Mouse (Mus musculus): ENCODE measurements around the gene Slc2a3. TPM values are rescaled to one million over a fixed set of nuclear protein-coding genes. Genes with fewer than 3 reads are reported as not detected.
"Not testable (repeated sequence)": the region's sequence is repeated elsewhere in the genome, so short reads cannot be mapped to it uniquely, and the experiment has no call there.

Slc2a3 gene
- polyA plus RNA-seq, 1 experiment: 291 TPM

DNA sequence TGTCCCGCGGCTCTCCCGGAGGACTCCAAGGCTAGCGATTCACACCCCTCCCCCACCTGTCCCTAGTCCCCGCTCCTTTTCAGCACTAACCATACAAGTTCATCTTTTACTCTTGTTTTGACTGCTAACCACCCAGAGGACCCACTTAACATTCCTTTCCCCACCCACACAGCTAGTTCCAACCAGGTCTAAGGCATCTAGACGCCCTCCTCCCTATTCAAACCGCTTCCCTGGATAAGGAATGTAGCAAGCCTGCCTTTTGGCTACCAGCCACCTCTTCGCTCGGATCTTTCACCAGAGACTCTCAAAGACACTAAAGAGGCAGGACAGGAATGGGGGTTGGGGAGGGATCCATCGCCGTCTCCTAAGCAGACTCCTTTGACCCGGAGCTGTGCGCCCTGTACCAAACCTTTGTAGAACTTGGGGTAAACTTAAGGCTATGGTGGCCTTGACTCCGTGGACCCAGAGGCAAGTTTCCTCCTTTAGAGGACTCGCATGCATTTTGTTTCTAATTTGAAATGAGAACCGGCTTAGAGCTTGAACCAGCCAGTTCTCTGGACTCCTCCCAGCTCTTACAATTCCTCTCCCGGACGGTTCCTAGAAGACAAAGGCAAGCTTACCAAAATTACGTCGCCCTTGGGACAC lies 98.8 kb downstream of the Slc2a3 start:
- no peak overlapping the region for H3K4me3 ChIP-seq (replicated peaks)

GRCm38 (mm10) chr6:122701816-122702215 lies 99.6 kb downstream of the Slc2a3 start:
- peaks cover 9% of the 10 kb centered on the region for H3K4me1 ChIP-seq
- peaks cover 5% of the 10 kb centered on the region; the same call in 1 of the 2 replicates for H3K9me3 ChIP-seq
- H3K36me3 ChIP-seq (replicated peaks; ENCODE audit: low read length): no peaks in the 10 kb centered on the region
- no peak overlapping the region for H3K4me3 ChIP-seq (replicated peaks)
- TF ChIP-seq GATA1 (IDR thresholded peaks at IDR 0.05; ENCODE audit: borderline replicate concordance, low read length) (no peak), FLI1 (IDR thresholded peaks at IDR 0.05; ENCODE audit: low read length) (no peak)
- H3K27me3 ChIP-seq (replicated peaks): peaks cover 30% of the 10 kb centered on the region

More for the DNA sequence above, 98.8 kb downstream of the Slc2a3 start:
- peaks cover 37% of the 10 kb centered on the region for H3K27me3 ChIP-seq (replicated peaks)
- H3K4me1 ChIP-seq: peaks cover 9% of the 10 kb centered on the region
- H3K9me3 ChIP-seq: peaks cover 5% of the 10 kb centered on the region; the same call in 1 of the 2 replicates
- TF ChIP-seq GATA1 (IDR thresholded peaks at IDR 0.05; ENCODE audit: borderline replicate concordance, low read length) (no peak), FLI1 (IDR thresholded peaks at IDR 0.05; ENCODE audit: low read length) (no peak)
- H3K36me3 ChIP-seq (replicated peaks; ENCODE audit: low read length): no peaks in the 10 kb centered on the region

- peaks cover 20% of the 10 kb centered on the region for H3K27me3 ChIP-seq (replicated peaks)
- not testable (repeated sequence) for H3K36me3 ChIP-seq (replicated peaks; ENCODE audit: low read length); H3K4me1 ChIP-seq; H3K4me3 ChIP-seq (replicated peaks); H3K9me3 ChIP-seq
Measured at GRCm38 (mm10) chr6:122699628-122700027, 101.8 kb downstream of the Slc2a3 start.

DNA sequence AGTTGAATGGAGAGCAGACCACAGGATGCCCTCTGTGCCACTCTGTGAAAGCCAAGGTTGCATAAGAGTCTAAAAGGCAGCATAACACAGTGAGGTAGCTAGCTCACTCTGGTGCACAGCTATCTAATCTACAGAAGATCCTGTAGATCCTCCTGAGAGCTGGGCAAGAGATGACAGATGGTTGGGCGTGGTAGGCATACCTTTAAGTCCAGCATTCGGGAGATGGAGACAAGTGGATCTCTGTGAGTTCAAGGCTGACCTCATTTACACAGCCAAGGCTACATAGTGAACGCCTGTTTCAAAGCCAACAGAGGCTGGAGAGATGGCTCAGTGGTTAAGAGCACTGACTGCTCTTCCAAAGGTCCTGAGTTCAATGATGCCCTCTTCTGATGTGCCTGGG lies 106.0 kb downstream of the Slc2a3 start:
- no peaks in the 10 kb centered on the region for H3K27me3 ChIP-seq (replicated peaks)
- no peaks in the 10 kb centered on the region for H3K36me3 ChIP-seq (replicated peaks; ENCODE audit: low read length)
- TF ChIP-seq FLI1 (IDR thresholded peaks at IDR 0.05; ENCODE audit: low read length): no peak
- TF ChIP-seq GATA1 (IDR thresholded peaks at IDR 0.05; ENCODE audit: borderline replicate concordance, low read length): no peak
- H3K4me3 ChIP-seq (replicated peaks): no peak overlapping the region
- no peaks in the 10 kb centered on the region for H3K4me1 ChIP-seq
- H3K9me3 ChIP-seq: no peaks in the 10 kb centered on the region

GRCm38 (mm10) chr6:122690082-122690481 lies 111.4 kb downstream of the Slc2a3 start:
- Histone ChIP-seq H3K4me1 (no peaks in the 10 kb centered on the region), H3K9me3 (no peaks in the 10 kb centered on the region), H3K27me3 (replicated peaks) (peaks cover 6% of the 10 kb centered on the region), H3K36me3 (replicated peaks; ENCODE audit: low read length) (no peaks in the 10 kb centered on the region), H3K4me3 (replicated peaks) (no peak overlapping the region)
- no peak for TF ChIP-seq FLI1 (IDR thresholded peaks at IDR 0.05; ENCODE audit: low read length)
- TF ChIP-seq GATA1 (IDR thresholded peaks at IDR 0.05; ENCODE audit: borderline replicate concordance, low read length): no peak

DNA sequence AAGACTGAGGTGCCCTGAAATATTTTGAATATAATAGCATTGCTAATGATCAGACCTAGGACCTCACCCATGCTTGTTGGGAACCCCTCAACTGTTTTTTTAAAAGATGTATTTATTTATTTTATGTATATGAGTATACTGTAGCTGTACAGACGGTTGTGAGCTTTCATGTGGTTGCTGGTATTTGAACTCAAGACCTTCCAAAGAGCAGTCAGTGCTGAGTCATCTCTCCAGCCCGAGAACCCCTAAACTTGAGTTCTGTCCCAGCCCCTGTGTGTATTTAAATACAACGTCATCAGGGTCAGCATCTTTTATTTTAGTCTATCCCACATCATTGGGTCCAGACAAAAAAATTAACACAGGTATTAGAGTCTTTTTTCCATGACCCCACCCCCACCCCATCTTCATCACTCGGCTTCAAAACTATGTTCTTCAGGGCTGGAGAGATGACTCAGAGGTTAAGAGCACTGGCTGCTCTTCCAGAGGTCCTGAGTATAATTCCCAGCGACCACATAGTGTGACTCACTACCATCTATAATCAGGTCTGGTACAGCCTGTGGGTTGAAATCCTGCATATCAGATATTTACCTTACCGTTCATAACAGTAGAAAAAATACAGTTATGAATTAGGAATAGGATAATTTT lies 111.9 kb downstream of the Slc2a3 start:
- Histone ChIP-seq H3K36me3 (replicated peaks; ENCODE audit: low read length) (no peaks in the 10 kb centered on the region), H3K27me3 (replicated peaks) (peaks cover 6% of the 10 kb centered on the region), H3K4me3 (replicated peaks) (no peak overlapping the region), H3K4me1 (no peaks in the 10 kb centered on the region), H3K9me3 (no peaks in the 10 kb centered on the region)
- TF ChIP-seq GATA1 (IDR thresholded peaks at IDR 0.05; ENCODE audit: borderline replicate concordance, low read length): no peak
- no peak for TF ChIP-seq FLI1 (IDR thresholded peaks at IDR 0.05; ENCODE audit: low read length)

DNA sequence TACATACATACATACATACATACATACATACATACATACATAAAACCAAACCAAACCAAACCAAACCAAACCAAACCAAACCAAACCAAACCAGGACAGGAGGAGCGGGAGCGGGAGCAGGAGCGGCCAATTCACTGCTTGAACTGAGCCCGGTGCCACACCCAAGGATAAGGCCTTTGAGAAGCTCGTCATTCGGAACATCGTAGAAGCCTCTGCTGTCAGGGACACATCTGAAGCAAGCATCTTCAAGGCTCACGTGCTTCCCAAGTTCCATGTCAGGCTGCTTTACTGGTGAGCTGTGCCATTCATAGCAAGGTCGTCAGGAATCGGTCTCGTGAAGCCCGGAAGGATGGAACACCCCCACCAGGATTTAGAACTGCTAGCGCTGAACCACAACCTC lies 114.7 kb downstream of the Slc2a3 start:
- peaks cover 10% of the 10 kb centered on the region for H3K27me3 ChIP-seq (replicated peaks)
- H3K36me3 ChIP-seq (replicated peaks; ENCODE audit: low read length): no peaks in the 10 kb centered on the region
- H3K9me3 ChIP-seq: no peaks in the 10 kb centered on the region
- H3K4me1 ChIP-seq: no peaks in the 10 kb centered on the region
- TF ChIP-seq FLI1 (IDR thresholded peaks at IDR 0.05; ENCODE audit: low read length): no peak
- no peak for TF ChIP-seq GATA1 (IDR thresholded peaks at IDR 0.05; ENCODE audit: borderline replicate concordance, low read length)
- no peak overlapping the region for H3K4me3 ChIP-seq (replicated peaks)

- Histone ChIP-seq H3K36me3 (replicated peaks; ENCODE audit: low read length) (no peaks in the 10 kb centered on the region), H3K27me3 (replicated peaks) (peaks cover 10% of the 10 kb centered on the region), H3K4me1 (no peaks in the 10 kb centered on the region), H3K9me3 (no peaks in the 10 kb centered on the region), H3K4me3 (replicated peaks) (no peak overlapping the region)
- TF ChIP-seq GATA1 (IDR thresholded peaks at IDR 0.05; ENCODE audit: borderline replicate concordance, low read length) (no peak), FLI1 (IDR thresholded peaks at IDR 0.05; ENCODE audit: low read length) (no peak)
Measured at GRCm38 (mm10) chr6:122682646-122683045, 118.8 kb downstream of the Slc2a3 start.

Other genes with a start within 250 kb of the Slc2a3 start
- gene Aicda, start 247.8 kb downstream of the Slc2a3 start, polyA plus RNA-seq (2012; ENCODE audit: insufficient read depth, low replicate concordance): 0.07 and 0.69 TPM in 2 replicates
- 7.5 TPM in 1 of 2 replicates, not detected in the other for gene Apobec1, start 199.2 kb downstream of the Slc2a3 start, polyA plus RNA-seq (2012; ENCODE audit: insufficient read depth, low replicate concordance)
- gene Gdf3, start 191.6 kb downstream of the Slc2a3 start, polyA plus RNA-seq (2012; ENCODE audit: insufficient read depth, low replicate concordance): 0.07 TPM in 1 of 2 replicates, not detected in the other
- gene Dppa3, start 175.2 kb downstream of the Slc2a3 start, polyA plus RNA-seq (2012; ENCODE audit: insufficient read depth, low replicate concordance): not detected in 2 replicates
- not detected in 2 replicates for gene Nanog, start 94.2 kb downstream of the Slc2a3 start, polyA plus RNA-seq (2012; ENCODE audit: insufficient read depth, low replicate concordance)
- gene Foxj2, start 18.3 kb upstream of the Slc2a3 start, polyA plus RNA-seq (2012; ENCODE audit: insufficient read depth, low replicate concordance): 7.7 and 9.2 TPM in 2 replicates
- gene C3ar1, start 54.5 kb upstream of the Slc2a3 start, polyA plus RNA-seq (2012; ENCODE audit: insufficient read depth, low replicate concordance): 0.50 and 2.6 TPM in 2 replicates
- gene Necap1, start 72.8 kb upstream of the Slc2a3 start, polyA plus RNA-seq (2012; ENCODE audit: insufficient read depth, low replicate concordance): 8.9 and 9.7 TPM in 2 replicates
- gene Clec4a1, start 120.2 kb upstream of the Slc2a3 start, polyA plus RNA-seq (2012; ENCODE audit: insufficient read depth, low replicate concordance): 3.4 TPM in 1 of 2 replicates, not detected in the other
- gene Clec4a3, start 150.9 kb upstream of the Slc2a3 start, polyA plus RNA-seq (2012; ENCODE audit: insufficient read depth, low replicate concordance): 0.31 TPM in 1 of 2 replicates, not detected in the other
- not detected in 2 replicates for gene Clec4a4, start 188.7 kb upstream of the Slc2a3 start, polyA plus RNA-seq (2012; ENCODE audit: insufficient read depth, low replicate concordance)
- gene Clec4b1, start 248.3 kb upstream of the Slc2a3 start, polyA plus RNA-seq (2012; ENCODE audit: insufficient read depth, low replicate concordance): not detected in 2 replicates

Data from megakaryocyte, embryonic 14.5 days (primary cell).